Mouse (Mus musculus): ENCODE measurements around the gene 1700019N19Rik.

- no peak for TF ChIP-seq CTCF (IDR thresholded peaks at IDR 0.05; ENCODE audit: control insufficient read depth, insufficient read depth, insufficient read length)
- no peak for TF ChIP-seq MAX (IDR thresholded peaks at IDR 0.05)
- TF ChIP-seq MYOG (IDR thresholded peaks at IDR 0.05; ENCODE audit: control insufficient read depth, extremely low read depth, insufficient read length), result no peak
- no peak for TF ChIP-seq CEBPB (IDR thresholded peaks at IDR 0.05; ENCODE audit: low read depth)
- no peak for TF ChIP-seq MYOD1 (IDR thresholded peaks at IDR 0.05; ENCODE audit: control insufficient read depth, insufficient read length, low read depth)
- no peak for TF ChIP-seq FOSL1 (IDR thresholded peaks at IDR 0.05; ENCODE audit: insufficient read depth, low read length, poor library complexity, severe bottlenecking)
Observed at GRCm38 (mm10) chr19:58743736-58744135, 50.5 kb downstream of the 1700019N19Rik start.
